Mouse (Mus musculus): ENCODE measurements at regions not wholly inside any gene's neighbourhood (a gene's known extent, or its start where the extent isn't known, plus 50 kb on each side); places are given as distances from the start of the nearest gene placed in this dataset.

- ATAC-seq (ENCODE audit: low FRiP score, low read depth) (no peak), DNase-seq (ENCODE audit: low spot score) (peak; percentile 28)
- H3K27ac ChIP-seq (replicated peaks; ENCODE audit: low read depth, low read length), result no peak overlapping the region
- H3K9me3 ChIP-seq (ENCODE audit: control insufficient read depth, low read length), result no peaks in the 10 kb centered on the region
- no peak overlapping the region for H3K4me2 ChIP-seq (replicated peaks; ENCODE audit: low read depth, low read length, severe bottlenecking)
- H3K4me3 ChIP-seq (replicated peaks; ENCODE audit: low read length), result no peak overlapping the region
- no peaks in the 10 kb centered on the region for H3K36me3 ChIP-seq (ENCODE audit: control insufficient read depth, insufficient read depth, low read length)
- H3K27me3 ChIP-seq (ENCODE audit: control insufficient read depth, insufficient read depth, low read length), result no peaks in the 10 kb centered on the region
- TF ChIP-seq POLR2A (IDR thresholded peaks at IDR 0.05; ENCODE audit: borderline replicate concordance, extremely low read depth, insufficient read depth, insufficient read length), result no peak
- WGBS, result 36% methylated on average over 3 of the region's 3 CpGs
- H3K4me1 ChIP-seq (ENCODE audit: control insufficient read depth, insufficient read depth, low read length), result no peaks in the 10 kb centered on the region
- H3K9ac ChIP-seq (ENCODE audit: low read depth, low read length, severe bottlenecking), result no peak overlapping the region
Measured at GRCm38 (mm10) chr2:57672007-57672643, 325.6 kb upstream of the Galnt5 start.

- ATAC-seq (ENCODE audit: low FRiP score, low read depth), result no peak
- TF ChIP-seq POLR2A (IDR thresholded peaks at IDR 0.05; ENCODE audit: borderline replicate concordance, extremely low read depth, insufficient read depth, insufficient read length), result no peak
- Histone ChIP-seq H3K4me1 (ENCODE audit: control insufficient read depth, insufficient read depth, low read length) (no peaks in the 10 kb centered on the region), H3K27me3 (ENCODE audit: control insufficient read depth, insufficient read depth, low read length) (no peaks in the 10 kb centered on the region), H3K9me3 (ENCODE audit: control insufficient read depth, low read length) (no peaks in the 10 kb centered on the region), H3K4me2 (replicated peaks; ENCODE audit: low read depth, low read length, severe bottlenecking) (no peak overlapping the region), H3K36me3 (ENCODE audit: control insufficient read depth, insufficient read depth, low read length) (no peaks in the 10 kb centered on the region), H3K9ac (ENCODE audit: low read depth, low read length, severe bottlenecking) (no peak overlapping the region), H3K4me3 (replicated peaks; ENCODE audit: low read length) (no peak overlapping the region), H3K27ac (replicated peaks; ENCODE audit: low read depth, low read length) (no peak overlapping the region)
- 77% methylated on average over 3 of the region's 3 CpGs for WGBS
- DNase-seq (ENCODE audit: low spot score), result no peak
Measured at GRCm38 (mm10) chr2:57689877-57690276, 307.8 kb upstream of the Galnt5 start.

- H3K27ac ChIP-seq (replicated peaks; ENCODE audit: low read depth, low read length), result no peak overlapping the region
- no peak overlapping the region for H3K4me3 ChIP-seq (replicated peaks; ENCODE audit: low read length)
- DNase-seq (ENCODE audit: low spot score) (no peak), ATAC-seq (ENCODE audit: low FRiP score, low read depth) (no peak)
- H3K9ac ChIP-seq (ENCODE audit: low read depth, low read length, severe bottlenecking), result no peak overlapping the region
- H3K27me3 ChIP-seq (ENCODE audit: control insufficient read depth, insufficient read depth, low read length), result no peaks in the 10 kb centered on the region
- TF ChIP-seq POLR2A (IDR thresholded peaks at IDR 0.05; ENCODE audit: borderline replicate concordance, extremely low read depth, insufficient read depth, insufficient read length), result no peak
- no peak overlapping the region for H3K4me2 ChIP-seq (replicated peaks; ENCODE audit: low read depth, low read length, severe bottlenecking)
- H3K9me3 ChIP-seq (ENCODE audit: control insufficient read depth, low read length), result no peaks in the 10 kb centered on the region
- no peaks in the 10 kb centered on the region for H3K36me3 ChIP-seq (ENCODE audit: control insufficient read depth, insufficient read depth, low read length)
- whole genome bisulfite sequencing, result 36% methylated on average over 11 of the region's 11 CpGs
- H3K4me1 ChIP-seq (ENCODE audit: control insufficient read depth, insufficient read depth, low read length), result no peaks in the 10 kb centered on the region
Measured at GRCm38 (mm10) chr2:57696992-57697772, 300.5 kb upstream of the Galnt5 start.

DNA sequence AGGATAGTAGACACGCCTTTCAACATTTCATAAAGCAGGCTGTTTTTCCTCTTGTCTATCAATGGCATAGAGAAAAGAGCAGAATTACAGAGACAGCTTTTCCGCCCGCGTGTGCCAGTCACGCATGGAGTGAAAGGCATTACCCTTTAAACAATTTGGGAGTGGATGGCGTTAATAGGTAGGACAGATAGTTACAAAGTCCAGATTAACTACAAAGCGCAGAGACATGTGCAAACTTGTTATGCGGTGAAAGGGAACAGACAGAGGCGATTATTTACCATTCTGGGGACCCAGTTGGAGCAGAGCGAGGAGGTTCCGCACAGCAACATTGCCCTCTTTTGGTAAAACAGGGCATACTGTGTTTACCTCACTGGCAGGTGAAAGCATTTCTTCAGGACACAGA is 299.0 kb upstream of the Galnt5 start:
- Histone ChIP-seq H3K9ac (ENCODE audit: low read depth, low read length, severe bottlenecking) (peak overlapping the region; percentile 25; the same call in 1 of the 2 replicates), H3K4me2 (replicated peaks; ENCODE audit: low read depth, low read length, severe bottlenecking) (peak overlapping the region; percentile 54), H3K4me3 (replicated peaks; ENCODE audit: low read length) (peak overlapping the region; percentile 34), H3K9me3 (ENCODE audit: control insufficient read depth, low read length) (no peaks in the 10 kb centered on the region), H3K4me1 (ENCODE audit: control insufficient read depth, insufficient read depth, low read length) (no peaks in the 10 kb centered on the region), H3K36me3 (ENCODE audit: control insufficient read depth, insufficient read depth, low read length) (no peaks in the 10 kb centered on the region), H3K27ac (replicated peaks; ENCODE audit: low read depth, low read length) (no peak overlapping the region), H3K27me3 (ENCODE audit: control insufficient read depth, insufficient read depth, low read length) (no peaks in the 10 kb centered on the region)
- DNase-seq (ENCODE audit: low spot score) (peak; percentile 79), ATAC-seq (ENCODE audit: low FRiP score, low read depth) (peak; percentile 84; the same call in 1 of the 2 replicates)
- WGBS, result 4% methylated on average over 11 of the region's 11 CpGs
- TF ChIP-seq POLR2A (IDR thresholded peaks at IDR 0.05; ENCODE audit: borderline replicate concordance, extremely low read depth, insufficient read depth, insufficient read length), result no peak

- Histone ChIP-seq H3K9me3 (ENCODE audit: control insufficient read depth, low read length) (no peaks in the 10 kb centered on the region), H3K4me3 (replicated peaks; ENCODE audit: low read length) (0 out of 2 replicates have a peak overlapping the region, but pooled peaks have one; percentile 34), H3K9ac (ENCODE audit: low read depth, low read length, severe bottlenecking) (no peak overlapping the region), H3K4me1 (ENCODE audit: control insufficient read depth, insufficient read depth, low read length) (no peaks in the 10 kb centered on the region), H3K4me2 (replicated peaks; ENCODE audit: low read depth, low read length, severe bottlenecking) (peak overlapping the region; percentile 54), H3K27me3 (ENCODE audit: control insufficient read depth, insufficient read depth, low read length) (no peaks in the 10 kb centered on the region), H3K36me3 (ENCODE audit: control insufficient read depth, insufficient read depth, low read length) (no peaks in the 10 kb centered on the region), H3K27ac (replicated peaks; ENCODE audit: low read depth, low read length) (no peak overlapping the region)
- TF ChIP-seq POLR2A (IDR thresholded peaks at IDR 0.05; ENCODE audit: borderline replicate concordance, extremely low read depth, insufficient read depth, insufficient read length), result no peak
- WGBS, result 39% methylated on average over 4 of the region's 4 CpGs
- DNase-seq (ENCODE audit: low spot score) (no peak), ATAC-seq (ENCODE audit: low FRiP score, low read depth) (no peak)
Measured at GRCm38 (mm10) chr2:57699226-57699625, 298.5 kb upstream of the Galnt5 start.

Data from limb, embryonic 14.5 days (tissue).